Mouse (Mus musculus): ENCODE data around the gene Defa23.
"Not testable (repeated sequence)": the region's sequence is repeated elsewhere in the genome, so short reads cannot be mapped to it uniquely, and the experiment has no call there.

DNA sequence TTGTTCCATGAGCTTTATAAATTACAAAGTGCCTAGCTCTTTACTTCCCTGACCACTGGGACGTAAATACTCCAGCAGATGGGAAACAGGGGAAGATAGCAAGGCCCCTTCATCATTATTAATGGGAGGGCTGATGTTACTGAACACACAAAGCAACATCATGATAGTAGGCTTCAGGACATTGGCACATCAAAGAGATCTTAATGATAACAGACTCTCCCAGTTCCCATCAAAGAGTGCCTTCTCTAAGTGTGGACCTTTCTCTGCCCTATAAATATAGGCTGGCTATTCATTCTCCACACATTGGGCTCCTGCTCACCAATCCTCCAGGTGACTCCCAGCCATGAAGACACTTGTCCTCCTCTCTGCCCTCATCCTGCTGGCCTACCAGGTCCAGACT is 29.6 kb upstream of the Defa23 start, which contains the start of gene Defa21:
- TF ChIP-seq CTCF, EP300 (IDR thresholded peaks at IDR 0.05; ENCODE audit: low read depth): not testable (repeated sequence)

All from liver, postnatal 0 days (tissue).